Mouse (Mus musculus): ENCODE data around the gene Cep164. TPM values are rescaled to one million over a fixed set of nuclear protein-coding genes. Genes with fewer than 3 reads are reported as not detected.

Cep164 gene
- polyA plus RNA-seq (2016; fragmentation: Nextera tagmentation; extraction: Ambion mirVana), result 16.3 and 18.0 TPM in 2 replicates

- Histone ChIP-seq H3K9ac (peak within 1 kb of the TSS; percentile 70), H3K27me3 (replicated peaks) (no peaks in the 10 kb centered on the region), H3K4me1 (peaks cover 9% of the 10 kb centered on the region), H3K4me2 (replicated peaks) (peak within 1 kb of the TSS; percentile 92), H3K9me3 (no peaks in the 10 kb centered on the region), H3K27ac (no peak within 1 kb of the TSS; the same call in 1 of the 2 replicates), H3K4me3 (peak within 1 kb of the TSS; percentile 83), H3K36me3 (no peaks in the 10 kb centered on the region)
- ATAC-seq (ENCODE audit: low FRiP score, low read depth), result peak; percentile 98
- under 1% methylated on average over 31 of the region's 31 CpGs for WGBS
Observed at GRCm38 (mm10) chr9:45828291-45828963, at the start of gene Cep164. Cep164 (minus strand) TSS chr9:45828691.

GRCm38 (mm10) chr9:45877928-45878327, 49.4 kb upstream of the Cep164 start:
- Histone ChIP-seq H3K4me2 (replicated peaks) (no peak overlapping the region), H3K9me3 (no peaks in the 10 kb centered on the region), H3K4me1 (no peaks in the 10 kb centered on the region), H3K27ac (no peak overlapping the region), H3K4me3 (no peak overlapping the region), H3K36me3 (peaks cover 52% of the 10 kb centered on the region), H3K27me3 (replicated peaks) (no peaks in the 10 kb centered on the region), H3K9ac (no peak overlapping the region)
- ATAC-seq (ENCODE audit: low FRiP score, low read depth), result no peak
- WGBS, result 88% methylated on average over 2 of the region's 2 CpGs

GRCm38 (mm10) chr9:45870265-45870664, 41.8 kb upstream of the Cep164 start:
- no peak for ATAC-seq (ENCODE audit: low FRiP score, low read depth)
- H3K4me2 ChIP-seq (replicated peaks), result no peak overlapping the region
- H3K36me3 ChIP-seq, result peaks cover 81% of the 10 kb centered on the region
- no peaks in the 10 kb centered on the region for H3K9me3 ChIP-seq
- H3K4me3 ChIP-seq, result no peak overlapping the region
- no peaks in the 10 kb centered on the region for H3K4me1 ChIP-seq
- 94% methylated on average over 3 of the region's 3 CpGs for WGBS
- no peak overlapping the region for H3K27ac ChIP-seq
- H3K9ac ChIP-seq, result no peak overlapping the region
- H3K27me3 ChIP-seq (replicated peaks), result no peaks in the 10 kb centered on the region

- 94% methylated on average over 3 of the region's 3 CpGs for WGBS
- no peaks in the 10 kb centered on the region for H3K4me1 ChIP-seq
Observed at GRCm38 (mm10) chr9:45869181-45869580, 40.7 kb upstream of the Cep164 start.

GRCm38 (mm10) chr9:45861813-45862212, 33.3 kb upstream of the Cep164 start:
- Histone ChIP-seq H3K4me3 (no peak overlapping the region), H3K27me3 (replicated peaks) (no peaks in the 10 kb centered on the region), H3K4me2 (replicated peaks) (no peak overlapping the region), H3K9me3 (no peaks in the 10 kb centered on the region), H3K9ac (no peak overlapping the region), H3K4me1 (no peaks in the 10 kb centered on the region), H3K36me3 (peaks cover 83% of the 10 kb centered on the region), H3K27ac (no peak overlapping the region)
- 58% methylated on average over 7 of the region's 7 CpGs for WGBS
- no peak for ATAC-seq (ENCODE audit: low FRiP score, low read depth)

More at GRCm38 (mm10) chr9:45869181-45869580, 40.7 kb upstream of the Cep164 start:
- Histone ChIP-seq H3K9me3 (no peaks in the 10 kb centered on the region), H3K9ac (no peak overlapping the region), H3K27me3 (replicated peaks) (no peaks in the 10 kb centered on the region), H3K27ac (no peak overlapping the region), H3K4me3 (no peak overlapping the region), H3K4me2 (replicated peaks) (no peak overlapping the region), H3K36me3 (peaks cover 81% of the 10 kb centered on the region)
- no peak for ATAC-seq (ENCODE audit: low FRiP score, low read depth)

- 96% methylated on average over 10 of the region's 10 CpGs for whole genome bisulfite sequencing
- Histone ChIP-seq H3K36me3 (peaks cover 83% of the 10 kb centered on the region), H3K4me1 (no peaks in the 10 kb centered on the region), H3K9me3 (no peaks in the 10 kb centered on the region), H3K4me3 (no peak overlapping the region), H3K4me2 (replicated peaks) (no peak overlapping the region), H3K27me3 (replicated peaks) (no peaks in the 10 kb centered on the region), H3K9ac (no peak overlapping the region), H3K27ac (no peak overlapping the region)
- ATAC-seq (ENCODE audit: low FRiP score, low read depth), result no peak
Observed at GRCm38 (mm10) chr9:45859364-45859763, 30.9 kb upstream of the Cep164 start.

GRCm38 (mm10) chr9:45854136-45854535, 25.6 kb upstream of the Cep164 start:
- Histone ChIP-seq H3K27me3 (replicated peaks) (no peaks in the 10 kb centered on the region), H3K36me3 (peaks cover 45% of the 10 kb centered on the region), H3K9me3 (no peaks in the 10 kb centered on the region), H3K27ac (no peak overlapping the region), H3K4me1 (peaks cover 4% of the 10 kb centered on the region; the same call in 1 of the 2 replicates), H3K4me2 (replicated peaks) (no peak overlapping the region), H3K4me3 (no peak overlapping the region), H3K9ac (no peak overlapping the region)
- no peak for ATAC-seq (ENCODE audit: low FRiP score, low read depth)
- WGBS, result 74% methylated on average over 1 of the region's 1 CpGs

GRCm38 (mm10) chr9:45853695-45854094, 25.2 kb upstream of the Cep164 start:
- Histone ChIP-seq H3K36me3 (peaks cover 41% of the 10 kb centered on the region), H3K27me3 (replicated peaks) (no peaks in the 10 kb centered on the region), H3K9me3 (no peaks in the 10 kb centered on the region), H3K4me1 (peaks cover 4% of the 10 kb centered on the region; the same call in 1 of the 2 replicates), H3K27ac (no peak overlapping the region), H3K4me2 (replicated peaks) (no peak overlapping the region), H3K9ac (no peak overlapping the region), H3K4me3 (no peak overlapping the region)
- 95% methylated on average over 2 of the region's 2 CpGs for WGBS
- ATAC-seq (ENCODE audit: low FRiP score, low read depth), result no peak

GRCm38 (mm10) chr9:45851776-45852175, 23.3 kb upstream of the Cep164 start:
- Histone ChIP-seq H3K27ac (no peak overlapping the region), H3K4me3 (no peak overlapping the region), H3K4me2 (replicated peaks) (no peak overlapping the region), H3K36me3 (peaks cover 23% of the 10 kb centered on the region), H3K27me3 (replicated peaks) (no peaks in the 10 kb centered on the region), H3K9me3 (no peaks in the 10 kb centered on the region), H3K9ac (no peak overlapping the region), H3K4me1 (peaks cover 4% of the 10 kb centered on the region; the same call in 1 of the 2 replicates)
- ATAC-seq (ENCODE audit: low FRiP score, low read depth), result no peak
- 97% methylated on average over 2 of the region's 2 CpGs for WGBS

- Histone ChIP-seq H3K27ac (no peak overlapping the region), H3K4me2 (replicated peaks) (no peak overlapping the region), H3K36me3 (peaks cover 18% of the 10 kb centered on the region), H3K9me3 (no peaks in the 10 kb centered on the region), H3K4me1 (peaks cover 4% of the 10 kb centered on the region; the same call in 1 of the 2 replicates), H3K27me3 (replicated peaks) (no peaks in the 10 kb centered on the region), H3K9ac (no peak overlapping the region), H3K4me3 (no peak overlapping the region)
- ATAC-seq (ENCODE audit: low FRiP score, low read depth), result no peak
- WGBS, result 72% methylated on average over 5 of the region's 5 CpGs
Observed at GRCm38 (mm10) chr9:45851330-45851729, 22.8 kb upstream of the Cep164 start.

- H3K27ac ChIP-seq, result no peak overlapping the region
- H3K4me1 ChIP-seq, result peaks cover 4% of the 10 kb centered on the region; the same call in 1 of the 2 replicates
- no peak for ATAC-seq (ENCODE audit: low FRiP score, low read depth)
Observed at GRCm38 (mm10) chr9:45850528-45851155, 22.2 kb upstream of the Cep164 start.

GRCm38 (mm10) chr9:45849528-45850408, 21.3 kb upstream of the Cep164 start:
- no peak for ATAC-seq (ENCODE audit: low FRiP score, low read depth)
- Histone ChIP-seq H3K27ac (no peak overlapping the region), H3K27me3 (replicated peaks) (no peaks in the 10 kb centered on the region), H3K4me1 (peaks cover 4% of the 10 kb centered on the region; the same call in 1 of the 2 replicates), H3K4me2 (replicated peaks) (no peak overlapping the region), H3K9me3 (no peaks in the 10 kb centered on the region), H3K36me3 (peaks cover 7% of the 10 kb centered on the region), H3K4me3 (no peak overlapping the region), H3K9ac (no peak overlapping the region)
- WGBS, result 79% methylated on average over 9 of the region's 9 CpGs

More at GRCm38 (mm10) chr9:45850528-45851155, 22.2 kb upstream of the Cep164 start:
- Histone ChIP-seq H3K9ac (no peak overlapping the region), H3K9me3 (no peaks in the 10 kb centered on the region), H3K4me2 (replicated peaks) (no peak overlapping the region), H3K27me3 (replicated peaks) (no peaks in the 10 kb centered on the region), H3K36me3 (peaks cover 11% of the 10 kb centered on the region), H3K4me3 (no peak overlapping the region)
- WGBS, result 83% methylated on average over 8 of the region's 8 CpGs

All from neural tube, embryonic 12.5 days (tissue).